Mouse (Mus musculus): Measurements from ENCODE around the gene Tln1. TPM values are rescaled to one million over a fixed set of nuclear protein-coding genes. Genes with fewer than 3 reads are reported as not detected.
A peak's percentile ranks its signal among the peaks of the same experiment; 100 is the strongest.

Tln1 gene
- polyA plus RNA-seq, 1 experiment from 2014 or later, result 40.6 TPM

DNA sequence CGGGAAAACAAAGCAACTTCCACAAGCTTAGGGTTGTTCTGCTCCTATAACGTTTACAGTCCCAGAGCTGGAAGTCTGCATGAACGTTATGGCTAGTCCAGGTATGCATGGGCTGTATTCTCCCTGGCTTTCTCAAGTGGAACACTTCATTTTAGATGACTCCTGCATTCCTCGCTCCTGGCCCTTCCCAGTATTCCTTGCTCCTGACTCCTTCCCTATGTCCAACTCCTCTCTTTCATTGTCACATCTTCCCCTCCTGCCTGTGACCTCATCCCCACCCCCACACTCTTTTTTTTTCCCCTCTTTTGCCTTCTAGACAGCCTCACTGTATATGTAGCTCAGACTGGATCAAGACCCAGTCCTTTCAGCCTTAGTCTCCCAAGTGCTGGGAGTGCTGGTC, 48.7 kb downstream of the Tln1 start:
- H3K9me3 ChIP-seq (replicated peaks; ENCODE audit: control insufficient read depth, low read length), result no peaks in the 10 kb centered on the region
- no peak overlapping the region for H3K27ac ChIP-seq (replicated peaks; ENCODE audit: low read depth, low read length)
- no peak overlapping the region for H3K4me3 ChIP-seq (ENCODE audit: low read depth, low read length)
- WGBS, result 81% methylated on average over 4 of the region's 4 CpGs
- no peak overlapping the region for H3K4me2 ChIP-seq (ENCODE audit: low read depth, low read length)
- ATAC-seq (replicated peaks; ENCODE audit: insufficient number of reproducible peaks, low FRiP score, low TSS enrichment, low read depth), result no peak
- no peaks in the 10 kb centered on the region for H3K36me3 ChIP-seq (replicated peaks; ENCODE audit: control insufficient read depth, insufficient read depth, low read depth, low read length)
- no peaks in the 10 kb centered on the region for H3K27me3 ChIP-seq (ENCODE audit: control insufficient read depth, insufficient read depth, low read length)
- no peak for DNase-seq (ENCODE audit: low spot score)
- no peaks in the 10 kb centered on the region; the same call in 1 of the 2 replicates for H3K4me1 ChIP-seq (ENCODE audit: control insufficient read depth, insufficient read depth, low read length)
- H3K9ac ChIP-seq (replicated peaks; ENCODE audit: low read length), result no peak overlapping the region

DNA sequence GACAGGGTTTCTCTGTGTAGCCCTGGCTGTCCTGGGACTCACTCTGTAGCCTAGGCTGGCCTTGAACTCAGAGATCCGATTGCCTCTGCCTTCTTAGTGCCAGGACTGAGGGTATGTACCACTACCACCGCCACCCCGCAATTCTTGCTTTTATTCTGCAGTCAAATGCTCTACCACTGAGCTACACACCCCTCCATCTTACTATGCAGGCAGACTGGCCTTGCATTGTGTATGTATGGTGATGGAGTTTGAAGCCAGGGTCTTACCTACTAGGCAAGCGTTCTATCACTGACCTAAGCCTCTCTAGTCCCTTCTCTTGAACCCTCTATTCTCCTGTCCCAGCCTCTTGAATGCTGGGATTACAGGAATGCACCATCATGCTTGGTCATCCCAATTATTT, 49.2 kb downstream of the Tln1 start:
- 87% methylated on average over 4 of the region's 4 CpGs for WGBS

DNA sequence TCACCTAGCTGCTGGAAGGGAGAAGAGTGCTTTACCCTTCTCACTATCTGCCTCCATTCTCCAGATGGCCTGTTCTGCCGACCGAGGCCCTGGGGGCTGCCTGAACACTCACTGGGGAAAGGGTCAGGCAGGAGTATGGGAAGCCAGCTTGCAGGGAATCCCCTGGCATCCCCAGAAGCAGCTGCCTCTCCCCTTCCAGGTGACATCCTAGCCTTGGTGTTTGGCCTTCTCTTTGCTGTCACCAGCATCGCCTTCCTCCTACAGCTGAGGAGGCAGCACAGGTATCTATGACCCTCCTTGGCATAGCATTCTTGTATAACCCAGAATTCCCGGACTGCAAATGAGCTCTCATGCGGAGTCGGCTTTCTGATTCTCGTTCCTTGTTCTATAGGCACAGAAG, 49.8 kb downstream of the Tln1 start:
- Histone ChIP-seq H3K9ac (replicated peaks; ENCODE audit: low read length) (no peak overlapping the region), H3K9me3 (replicated peaks; ENCODE audit: control insufficient read depth, low read length) (no peaks in the 10 kb centered on the region), H3K4me1 (ENCODE audit: control insufficient read depth, insufficient read depth, low read length) (no peaks in the 10 kb centered on the region; the same call in 1 of the 2 replicates), H3K36me3 (replicated peaks; ENCODE audit: control insufficient read depth, insufficient read depth, low read depth, low read length) (no peaks in the 10 kb centered on the region), H3K27me3 (ENCODE audit: control insufficient read depth, insufficient read depth, low read length) (no peaks in the 10 kb centered on the region), H3K4me2 (ENCODE audit: low read depth, low read length) (no peak overlapping the region), H3K4me3 (ENCODE audit: low read depth, low read length) (no peak overlapping the region), H3K27ac (replicated peaks; ENCODE audit: low read depth, low read length) (no peak overlapping the region)
- 62% methylated on average over 7 of the region's 7 CpGs for WGBS
- ATAC-seq (replicated peaks; ENCODE audit: insufficient number of reproducible peaks, low FRiP score, low TSS enrichment, low read depth), result no peak
- DNase-seq (ENCODE audit: low spot score), result no peak

More for the DNA sequence above, 49.2 kb downstream of the Tln1 start:
- Histone ChIP-seq H3K36me3 (replicated peaks; ENCODE audit: control insufficient read depth, insufficient read depth, low read depth, low read length) (no peaks in the 10 kb centered on the region), H3K27ac (replicated peaks; ENCODE audit: low read depth, low read length) (no peak overlapping the region), H3K4me2 (ENCODE audit: low read depth, low read length) (no peak overlapping the region), H3K9ac (replicated peaks; ENCODE audit: low read length) (no peak overlapping the region), H3K4me1 (ENCODE audit: control insufficient read depth, insufficient read depth, low read length) (no peaks in the 10 kb centered on the region; the same call in 1 of the 2 replicates), H3K4me3 (ENCODE audit: low read depth, low read length) (no peak overlapping the region), H3K9me3 (replicated peaks; ENCODE audit: control insufficient read depth, low read length) (no peaks in the 10 kb centered on the region), H3K27me3 (ENCODE audit: control insufficient read depth, insufficient read depth, low read length) (no peaks in the 10 kb centered on the region)
- no peak for DNase-seq (ENCODE audit: low spot score)
- ATAC-seq (replicated peaks; ENCODE audit: insufficient number of reproducible peaks, low FRiP score, low TSS enrichment, low read depth), result no peak

DNA sequence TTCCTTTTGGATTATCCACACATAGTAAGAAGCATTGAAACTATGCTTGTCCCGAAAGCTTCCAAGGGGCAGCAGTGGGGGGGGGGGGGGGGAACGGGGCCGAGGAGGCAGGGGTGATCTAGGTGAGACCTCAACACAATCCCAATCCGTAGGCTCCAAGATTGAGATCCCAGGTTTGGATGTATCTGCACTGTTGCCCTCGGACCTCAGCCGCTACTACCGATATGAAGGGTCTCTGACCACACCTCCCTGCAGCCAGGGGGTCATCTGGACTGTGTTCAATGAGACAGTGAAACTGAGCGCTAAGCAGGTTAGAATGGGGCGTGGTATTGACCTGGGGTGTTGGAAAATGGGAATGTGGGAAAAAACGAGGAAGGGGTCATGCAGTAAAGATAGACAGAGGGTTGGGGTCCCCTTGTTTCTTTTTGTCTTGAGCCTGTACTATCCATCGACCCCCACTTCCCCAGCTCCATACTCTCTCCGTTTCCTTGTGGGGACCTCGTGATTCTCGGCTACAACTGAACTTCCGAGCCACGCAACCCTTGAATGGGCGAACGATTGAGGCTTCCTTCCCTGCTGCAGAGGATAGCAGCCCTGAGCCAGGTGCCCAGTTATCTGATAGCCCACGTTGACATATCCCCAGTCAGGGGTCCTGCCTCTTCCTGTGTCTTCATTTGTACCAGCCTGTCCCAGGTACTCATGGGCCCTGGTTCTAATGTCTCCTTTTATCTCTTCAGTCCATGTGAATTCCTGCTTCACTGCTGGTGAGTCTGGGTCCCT, 50.6 kb downstream of the Tln1 start:
- WGBS, result 80% methylated on average over 18 of the region's 19 CpGs
- Histone ChIP-seq H3K4me3 (ENCODE audit: low read depth, low read length) (no peak overlapping the region), H3K9me3 (replicated peaks; ENCODE audit: control insufficient read depth, low read length) (no peaks in the 10 kb centered on the region), H3K9ac (replicated peaks; ENCODE audit: low read length) (no peak overlapping the region), H3K36me3 (replicated peaks; ENCODE audit: control insufficient read depth, insufficient read depth, low read depth, low read length) (no peaks in the 10 kb centered on the region), H3K4me2 (ENCODE audit: low read depth, low read length) (no peak overlapping the region), H3K27ac (replicated peaks; ENCODE audit: low read depth, low read length) (no peak overlapping the region), H3K27me3 (ENCODE audit: control insufficient read depth, insufficient read depth, low read length) (peaks cover 2% of the 10 kb centered on the region), H3K4me1 (ENCODE audit: control insufficient read depth, insufficient read depth, low read length) (no peaks in the 10 kb centered on the region; the same call in none of the 2 replicates)
- ATAC-seq (replicated peaks; ENCODE audit: insufficient number of reproducible peaks, low FRiP score, low TSS enrichment, low read depth) (no peak), DNase-seq (ENCODE audit: low spot score) (no peak)

DNA sequence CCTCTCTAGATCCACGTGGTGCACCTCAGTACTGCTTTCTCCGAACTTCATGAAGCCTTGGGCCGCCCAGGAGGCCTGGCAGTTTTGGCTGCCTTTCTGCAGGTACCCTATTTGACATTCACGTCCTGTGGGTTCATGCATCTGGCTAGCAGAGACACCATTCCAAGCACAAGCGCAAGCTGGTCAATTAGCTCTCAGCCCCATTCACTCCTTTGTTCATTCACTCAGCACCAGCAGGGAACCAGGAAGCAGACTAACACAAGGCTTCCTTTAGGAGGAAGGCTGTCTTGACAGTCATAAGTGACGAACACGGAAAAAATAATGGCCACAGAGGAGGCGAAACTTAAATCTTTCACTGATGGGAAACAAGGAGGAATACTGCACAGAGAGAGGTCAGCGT, 53.4 kb downstream of the Tln1 start:
- no peak overlapping the region for H3K27ac ChIP-seq (replicated peaks; ENCODE audit: low read depth, low read length)
- no peaks in the 10 kb centered on the region for H3K9me3 ChIP-seq (replicated peaks; ENCODE audit: control insufficient read depth, low read length)
- H3K36me3 ChIP-seq (replicated peaks; ENCODE audit: control insufficient read depth, insufficient read depth, low read depth, low read length), result no peaks in the 10 kb centered on the region
- no peaks in the 10 kb centered on the region; the same call in none of the 2 replicates for H3K4me1 ChIP-seq (ENCODE audit: control insufficient read depth, insufficient read depth, low read length)
- 21% methylated on average over 9 of the region's 9 CpGs for WGBS
- DNase-seq (ENCODE audit: low spot score) (no peak), ATAC-seq (replicated peaks; ENCODE audit: insufficient number of reproducible peaks, low FRiP score, low TSS enrichment, low read depth) (no peak)
- H3K4me2 ChIP-seq (ENCODE audit: low read depth, low read length), result peak overlapping the region; percentile 74
- peak overlapping the region; percentile 36; the same call in 1 of the 2 replicates for H3K4me3 ChIP-seq (ENCODE audit: low read depth, low read length)
- H3K9ac ChIP-seq (replicated peaks; ENCODE audit: low read length), result peak overlapping the region; percentile 50
- peaks cover 3% of the 10 kb centered on the region for H3K27me3 ChIP-seq (ENCODE audit: control insufficient read depth, insufficient read depth, low read length)

DNA sequence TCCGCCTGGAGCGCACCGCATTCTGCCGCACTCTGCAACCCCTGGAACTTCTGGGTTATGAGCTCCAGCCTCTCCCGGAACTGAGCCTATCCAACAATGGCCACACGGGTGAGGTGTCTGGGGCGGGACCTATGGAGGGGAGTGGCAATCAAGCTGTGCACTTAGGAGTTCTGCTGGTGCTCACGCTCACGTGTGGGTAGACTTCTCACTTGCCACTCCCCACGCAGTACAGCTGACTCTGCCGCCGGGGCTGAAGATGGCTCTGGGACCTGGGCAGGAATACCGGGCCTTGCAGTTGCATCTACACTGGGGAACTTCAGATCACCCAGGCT, 53.9 kb downstream of the Tln1 start:
- Histone ChIP-seq H3K27me3 (ENCODE audit: control insufficient read depth, insufficient read depth, low read length) (peaks cover 3% of the 10 kb centered on the region), H3K4me3 (ENCODE audit: low read depth, low read length) (peak overlapping the region; percentile 36), H3K9ac (replicated peaks; ENCODE audit: low read length) (peak overlapping the region; percentile 50), H3K27ac (replicated peaks; ENCODE audit: low read depth, low read length) (no peak overlapping the region), H3K4me1 (ENCODE audit: control insufficient read depth, insufficient read depth, low read length) (no peaks in the 10 kb centered on the region; the same call in none of the 2 replicates), H3K9me3 (replicated peaks; ENCODE audit: control insufficient read depth, low read length) (no peaks in the 10 kb centered on the region), H3K36me3 (replicated peaks; ENCODE audit: control insufficient read depth, insufficient read depth, low read depth, low read length) (no peaks in the 10 kb centered on the region), H3K4me2 (ENCODE audit: low read depth, low read length) (peak overlapping the region; percentile 74)
- 7% methylated on average over 13 of the region's 13 CpGs for WGBS
- DNase-seq (ENCODE audit: low spot score), result peak; percentile 53
- peak; percentile 58 for ATAC-seq (replicated peaks; ENCODE audit: insufficient number of reproducible peaks, low FRiP score, low TSS enrichment, low read depth)

DNA sequence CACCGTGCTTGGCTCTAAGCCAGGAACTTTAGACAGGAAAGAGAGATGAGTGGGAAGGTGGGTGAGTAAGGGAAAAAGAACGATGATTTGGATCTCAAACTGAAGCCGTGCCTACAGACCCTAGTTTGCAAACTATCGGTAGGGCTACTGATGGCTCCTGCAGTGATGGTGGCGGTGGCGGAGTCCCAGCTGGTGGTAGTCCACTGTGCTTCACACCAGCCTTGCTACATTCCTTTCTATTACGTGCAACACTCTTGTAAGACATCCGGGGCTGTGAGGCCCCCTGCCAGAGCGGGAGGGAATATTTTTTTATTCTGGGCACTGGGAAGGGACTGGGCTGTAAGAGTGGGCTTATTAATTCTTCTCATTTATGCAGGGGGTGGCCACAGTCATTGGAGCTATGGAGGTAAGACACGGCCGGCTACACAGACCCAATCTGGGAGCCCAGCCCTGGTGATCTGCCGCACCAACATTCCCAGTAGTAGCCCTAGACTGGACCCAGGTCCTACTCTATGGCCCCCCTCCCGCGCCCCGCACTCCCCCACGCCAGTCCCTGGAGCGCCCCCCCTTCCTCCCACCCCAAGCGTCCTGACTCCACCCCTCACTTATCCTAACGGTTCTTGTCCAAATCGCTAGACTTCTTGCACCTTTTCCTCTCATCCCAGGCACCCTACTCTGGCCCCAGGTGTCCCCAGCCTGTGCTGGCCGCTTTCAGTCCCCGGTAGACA, 54.4 kb downstream of the Tln1 start:
- peak overlapping the region; percentile 36 for H3K4me3 ChIP-seq (ENCODE audit: low read depth, low read length)
- DNase-seq (ENCODE audit: low spot score) (peak; percentile 23), ATAC-seq (replicated peaks; ENCODE audit: insufficient number of reproducible peaks, low FRiP score, low TSS enrichment, low read depth) (peak; percentile 49)
- H3K27ac ChIP-seq (replicated peaks; ENCODE audit: low read depth, low read length), result no peak overlapping the region
- H3K4me1 ChIP-seq (ENCODE audit: control insufficient read depth, insufficient read depth, low read length), result no peaks in the 10 kb centered on the region; the same call in none of the 2 replicates
- H3K4me2 ChIP-seq (ENCODE audit: low read depth, low read length), result peak overlapping the region; percentile 74
- no peaks in the 10 kb centered on the region for H3K9me3 ChIP-seq (replicated peaks; ENCODE audit: control insufficient read depth, low read length)
- H3K9ac ChIP-seq (replicated peaks; ENCODE audit: low read length), result peak overlapping the region; percentile 50
- peaks cover 3% of the 10 kb centered on the region for H3K27me3 ChIP-seq (ENCODE audit: control insufficient read depth, insufficient read depth, low read length)
- no peaks in the 10 kb centered on the region for H3K36me3 ChIP-seq (replicated peaks; ENCODE audit: control insufficient read depth, insufficient read depth, low read depth, low read length)
- 15% methylated on average over 21 of the region's 22 CpGs for WGBS
